Mouse (Mus musculus): ENCODE measurements around the gene Kat5. TPM values are rescaled to one million over a fixed set of nuclear protein-coding genes. Genes with fewer than 3 reads are reported as not detected.

The Kat5 gene
- polyA plus RNA-seq, 1 experiment from 2014 or later = 45.6 TPM

DNA sequence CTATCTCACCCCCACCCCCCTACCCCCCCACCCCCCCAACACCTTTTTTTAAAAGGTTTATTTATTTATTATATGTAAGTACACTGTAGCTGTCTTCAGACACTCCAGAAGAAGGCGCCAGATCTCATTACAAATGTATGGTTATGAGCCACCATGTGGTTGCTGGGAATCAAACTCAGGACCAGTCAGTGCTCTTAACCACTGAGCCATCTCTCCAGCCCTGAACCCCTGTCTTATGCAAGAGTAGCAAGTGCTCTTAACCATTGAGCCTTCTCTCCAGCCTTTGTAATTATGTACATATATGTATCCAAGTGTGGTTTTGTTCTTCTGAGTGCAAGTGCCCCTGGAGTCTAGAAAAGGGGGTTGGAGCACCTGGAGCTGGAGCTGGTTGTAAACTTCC is 1.9 kb upstream of the Kat5 start:
- Histone ChIP-seq H3K27ac (ENCODE audit: low read depth, low read length) (no peak overlapping the region), H3K9me3 (ENCODE audit: control insufficient read depth, low read length) (no peaks in the 10 kb centered on the region), H3K9ac (replicated peaks; ENCODE audit: low read depth, low read length) (no peak overlapping the region), H3K36me3 (ENCODE audit: control insufficient read depth, insufficient read depth, low read length) (peaks cover 15% of the 10 kb centered on the region; the same call in 1 of the 2 replicates), H3K4me2 (ENCODE audit: low read depth, low read length) (no peak overlapping the region), H3K4me1 (ENCODE audit: control insufficient read depth, insufficient read depth, low read length) (peaks cover 20% of the 10 kb centered on the region), H3K4me3 (ENCODE audit: low read depth, low read length) (no peak overlapping the region), H3K27me3 (ENCODE audit: control insufficient read depth, insufficient read depth, low read length) (no peaks in the 10 kb centered on the region)
- 85% methylated on average over 1 of the region's 1 CpGs for WGBS
- ATAC-seq (ENCODE audit: low read depth) = no peak

DNA sequence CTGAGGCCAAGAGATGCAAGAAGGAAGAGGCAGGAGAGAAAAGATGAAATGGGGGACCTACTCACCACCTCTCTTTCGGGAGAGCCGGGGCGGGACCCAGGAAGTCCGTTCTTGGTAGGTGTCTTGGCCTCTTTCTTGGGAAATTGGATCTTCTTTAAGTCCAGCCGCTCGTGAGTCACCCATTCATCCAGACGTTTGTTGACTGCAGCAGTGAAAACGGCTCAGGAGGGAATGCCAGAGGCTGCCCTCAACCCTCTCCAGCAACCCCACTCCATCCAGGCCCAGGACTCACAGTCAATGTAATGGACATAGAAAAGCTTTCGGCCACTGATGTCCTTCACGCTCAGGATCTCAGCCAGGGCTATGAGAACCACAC is 878 bp downstream of the Kat5 start:
- peak overlapping the region; percentile 72 for H3K4me3 ChIP-seq (ENCODE audit: low read depth, low read length)
- 61% methylated on average over 10 of the region's 10 CpGs for WGBS
- peaks cover 36% of the 10 kb centered on the region for H3K36me3 ChIP-seq (ENCODE audit: control insufficient read depth, insufficient read depth, low read length)
- peak overlapping the region; percentile 60 for H3K4me2 ChIP-seq (ENCODE audit: low read depth, low read length)
- H3K9ac ChIP-seq (replicated peaks; ENCODE audit: low read depth, low read length) = peak overlapping the region; percentile 85
- no peaks in the 10 kb centered on the region for H3K27me3 ChIP-seq (ENCODE audit: control insufficient read depth, insufficient read depth, low read length)
- no peak for ATAC-seq (ENCODE audit: low read depth)
- H3K9me3 ChIP-seq (ENCODE audit: control insufficient read depth, low read length) = no peaks in the 10 kb centered on the region
- peaks cover 20% of the 10 kb centered on the region for H3K4me1 ChIP-seq (ENCODE audit: control insufficient read depth, insufficient read depth, low read length)
- H3K27ac ChIP-seq (ENCODE audit: low read depth, low read length) = peak overlapping the region; percentile 99

DNA sequence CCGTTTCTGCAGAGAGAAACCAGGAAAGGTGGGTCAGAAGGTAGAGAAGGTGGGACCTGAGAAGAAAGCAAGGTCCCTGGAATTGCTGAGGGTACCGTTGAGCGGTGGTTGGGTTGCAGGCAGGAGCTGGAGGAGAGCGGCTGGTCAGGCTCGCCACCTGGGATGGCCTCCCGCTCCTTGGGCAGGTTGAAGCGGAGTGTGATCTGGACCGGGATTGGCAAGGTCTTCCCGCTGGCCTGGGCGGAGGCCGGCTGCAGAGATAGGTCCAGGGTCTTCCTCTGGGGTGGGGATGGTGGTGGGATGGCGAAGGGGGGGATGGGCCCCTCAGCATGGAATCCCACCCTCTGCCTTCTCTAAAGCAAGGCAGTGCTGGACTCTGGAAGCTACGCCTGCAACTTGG is 1.3 kb downstream of the Kat5 start:
- Histone ChIP-seq H3K9ac (replicated peaks; ENCODE audit: low read depth, low read length) (no peak overlapping the region), H3K4me2 (ENCODE audit: low read depth, low read length) (peak overlapping the region; percentile 60), H3K4me3 (ENCODE audit: low read depth, low read length) (peak overlapping the region; percentile 72), H3K27ac (ENCODE audit: low read depth, low read length) (no peak overlapping the region), H3K9me3 (ENCODE audit: control insufficient read depth, low read length) (no peaks in the 10 kb centered on the region), H3K27me3 (ENCODE audit: control insufficient read depth, insufficient read depth, low read length) (no peaks in the 10 kb centered on the region), H3K36me3 (ENCODE audit: control insufficient read depth, insufficient read depth, low read length) (peaks cover 40% of the 10 kb centered on the region), H3K4me1 (ENCODE audit: control insufficient read depth, insufficient read depth, low read length) (peaks cover 20% of the 10 kb centered on the region)
- no peak for ATAC-seq (ENCODE audit: low read depth)
- WGBS = 93% methylated on average over 13 of the region's 13 CpGs

DNA sequence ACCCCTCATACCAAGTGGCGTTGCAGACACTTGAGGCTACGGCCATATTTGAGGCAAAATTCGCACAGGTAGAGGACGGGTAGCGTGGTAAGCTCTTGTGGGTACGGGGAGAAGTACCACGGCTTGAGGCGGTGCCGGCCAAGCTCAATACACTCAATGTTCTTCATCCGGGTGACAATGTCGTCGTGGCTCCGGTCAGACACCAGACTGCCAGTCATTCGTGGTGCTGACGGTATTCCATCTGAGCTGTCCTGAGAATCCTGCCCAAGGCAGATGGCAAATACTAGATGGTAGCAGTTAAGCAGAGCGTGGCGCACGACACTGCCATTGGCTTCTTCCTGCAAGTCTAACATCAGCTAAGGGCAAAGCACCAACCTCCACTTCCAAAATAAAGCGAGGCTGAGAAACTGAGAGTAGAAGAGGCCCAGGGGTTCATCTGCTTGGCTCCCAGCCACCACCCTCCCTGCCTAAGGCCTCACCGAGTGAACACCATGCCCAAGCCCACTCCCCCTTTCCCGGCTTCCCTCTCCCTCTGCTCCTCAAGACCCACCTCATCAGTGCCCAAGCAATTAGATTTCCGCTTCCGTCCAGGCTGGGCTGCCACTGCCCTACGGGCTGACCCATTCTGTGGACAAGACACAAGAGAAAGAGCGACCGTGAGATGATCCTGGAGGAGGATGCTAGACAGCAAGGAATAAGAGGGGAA is 2.2 kb downstream of the Kat5 start:
- Histone ChIP-seq H3K4me2 (ENCODE audit: low read depth, low read length) (0 out of 2 replicates have a peak overlapping the region, but pooled peaks have one; percentile 60), H3K27me3 (ENCODE audit: control insufficient read depth, insufficient read depth, low read length) (no peaks in the 10 kb centered on the region), H3K9me3 (ENCODE audit: control insufficient read depth, low read length) (no peaks in the 10 kb centered on the region), H3K4me3 (ENCODE audit: low read depth, low read length) (no peak overlapping the region), H3K9ac (replicated peaks; ENCODE audit: low read depth, low read length) (no peak overlapping the region), H3K27ac (ENCODE audit: low read depth, low read length) (no peak overlapping the region), H3K36me3 (ENCODE audit: control insufficient read depth, insufficient read depth, low read length) (peaks cover 45% of the 10 kb centered on the region), H3K4me1 (ENCODE audit: control insufficient read depth, insufficient read depth, low read length) (peaks cover 22% of the 10 kb centered on the region)
- 96% methylated on average over 26 of the region's 26 CpGs for WGBS
- ATAC-seq (ENCODE audit: low read depth) = no peak

DNA sequence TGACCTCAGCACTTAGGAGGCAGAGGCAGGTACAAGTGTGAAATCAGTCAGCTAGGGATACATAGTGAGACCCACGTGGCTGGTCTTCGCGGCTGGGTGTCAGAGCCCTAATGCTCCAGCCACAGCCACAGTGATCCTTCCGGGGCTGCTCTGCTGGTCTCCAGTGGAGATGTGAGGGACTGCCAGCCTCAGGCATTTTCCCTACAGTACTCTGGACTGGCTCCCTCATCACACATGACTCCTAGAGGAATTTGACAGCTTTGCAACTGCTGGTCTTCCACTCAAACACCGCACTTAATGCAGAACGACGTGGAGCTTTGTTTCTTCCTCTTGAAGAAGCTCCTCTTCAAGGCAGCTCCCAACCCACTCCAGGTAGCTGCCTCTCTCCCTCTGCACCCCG is 3.8 kb downstream of the Kat5 start:
- no peak overlapping the region for H3K9ac ChIP-seq (replicated peaks; ENCODE audit: low read depth, low read length)
- H3K4me3 ChIP-seq (ENCODE audit: low read depth, low read length) = no peak overlapping the region
- H3K27ac ChIP-seq (ENCODE audit: low read depth, low read length) = no peak overlapping the region
- ATAC-seq (ENCODE audit: low read depth) = no peak
- WGBS = 86% methylated on average over 8 of the region's 8 CpGs
- no peaks in the 10 kb centered on the region for H3K9me3 ChIP-seq (ENCODE audit: control insufficient read depth, low read length)
- peaks cover 45% of the 10 kb centered on the region for H3K36me3 ChIP-seq (ENCODE audit: control insufficient read depth, insufficient read depth, low read length)
- H3K4me1 ChIP-seq (ENCODE audit: control insufficient read depth, insufficient read depth, low read length) = peaks cover 28% of the 10 kb centered on the region
- no peaks in the 10 kb centered on the region for H3K27me3 ChIP-seq (ENCODE audit: control insufficient read depth, insufficient read depth, low read length)
- no peak overlapping the region for H3K4me2 ChIP-seq (ENCODE audit: low read depth, low read length)

DNA sequence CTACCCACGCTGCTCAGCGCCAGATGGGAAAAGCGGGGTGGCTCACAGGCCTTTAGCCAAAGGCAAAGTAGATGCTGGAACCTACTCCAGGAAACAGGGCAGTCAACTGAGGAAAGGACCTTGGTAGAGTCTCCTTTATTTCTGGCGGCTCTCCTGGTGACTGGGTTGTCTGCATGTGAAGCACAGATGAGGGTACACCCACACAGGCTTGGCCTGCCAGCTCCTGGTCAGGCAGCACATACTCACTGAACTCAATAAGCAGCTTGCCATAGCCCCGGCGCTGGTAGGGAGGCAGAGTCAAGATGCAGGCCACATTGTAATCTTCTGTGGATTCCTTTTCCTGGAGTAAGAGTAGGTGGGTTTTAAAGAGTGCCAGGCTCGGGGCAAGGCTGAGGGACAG is 4.9 kb downstream of the Kat5 start:
- WGBS = 93% methylated on average over 7 of the region's 7 CpGs
- Histone ChIP-seq H3K9me3 (ENCODE audit: control insufficient read depth, low read length) (no peaks in the 10 kb centered on the region), H3K4me2 (ENCODE audit: low read depth, low read length) (no peak overlapping the region), H3K4me1 (ENCODE audit: control insufficient read depth, insufficient read depth, low read length) (peaks cover 21% of the 10 kb centered on the region), H3K27me3 (ENCODE audit: control insufficient read depth, insufficient read depth, low read length) (no peaks in the 10 kb centered on the region), H3K36me3 (ENCODE audit: control insufficient read depth, insufficient read depth, low read length) (peaks cover 45% of the 10 kb centered on the region), H3K9ac (replicated peaks; ENCODE audit: low read depth, low read length) (no peak overlapping the region), H3K27ac (ENCODE audit: low read depth, low read length) (no peak overlapping the region), H3K4me3 (ENCODE audit: low read depth, low read length) (no peak overlapping the region)
- ATAC-seq (ENCODE audit: low read depth) = no peak

DNA sequence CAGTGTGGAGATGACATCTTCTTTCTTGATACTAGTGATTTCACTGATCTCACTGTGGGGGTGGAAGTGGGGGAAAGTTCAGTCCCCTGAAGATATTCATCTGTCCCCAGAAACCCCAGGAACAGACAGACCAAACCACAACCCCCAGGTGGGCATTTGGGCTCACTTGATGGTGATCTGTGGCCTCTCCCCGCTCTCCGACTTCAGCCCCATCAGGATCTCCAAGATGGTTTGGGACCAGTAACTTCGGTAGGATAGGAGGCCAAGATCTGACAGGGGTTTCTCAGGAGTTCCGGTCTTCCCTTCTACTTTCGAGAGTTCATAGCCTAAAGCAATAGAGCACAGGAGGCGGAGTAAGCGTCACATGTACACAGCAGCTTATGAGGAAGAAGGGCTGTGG is 6.4 kb downstream of the Kat5 start:
- no peak overlapping the region for H3K4me2 ChIP-seq (ENCODE audit: low read depth, low read length)
- no peak overlapping the region for H3K4me3 ChIP-seq (ENCODE audit: low read depth, low read length)
- H3K27me3 ChIP-seq (ENCODE audit: control insufficient read depth, insufficient read depth, low read length) = no peaks in the 10 kb centered on the region
- no peaks in the 10 kb centered on the region for H3K9me3 ChIP-seq (ENCODE audit: control insufficient read depth, low read length)
- no peak for ATAC-seq (ENCODE audit: low read depth)
- peaks cover 15% of the 10 kb centered on the region for H3K4me1 ChIP-seq (ENCODE audit: control insufficient read depth, insufficient read depth, low read length)
- no peak overlapping the region for H3K9ac ChIP-seq (replicated peaks; ENCODE audit: low read depth, low read length)
- no peak overlapping the region for H3K27ac ChIP-seq (ENCODE audit: low read depth, low read length)
- 93% methylated on average over 7 of the region's 7 CpGs for WGBS
- peaks cover 45% of the 10 kb centered on the region for H3K36me3 ChIP-seq (ENCODE audit: control insufficient read depth, insufficient read depth, low read length)

DNA sequence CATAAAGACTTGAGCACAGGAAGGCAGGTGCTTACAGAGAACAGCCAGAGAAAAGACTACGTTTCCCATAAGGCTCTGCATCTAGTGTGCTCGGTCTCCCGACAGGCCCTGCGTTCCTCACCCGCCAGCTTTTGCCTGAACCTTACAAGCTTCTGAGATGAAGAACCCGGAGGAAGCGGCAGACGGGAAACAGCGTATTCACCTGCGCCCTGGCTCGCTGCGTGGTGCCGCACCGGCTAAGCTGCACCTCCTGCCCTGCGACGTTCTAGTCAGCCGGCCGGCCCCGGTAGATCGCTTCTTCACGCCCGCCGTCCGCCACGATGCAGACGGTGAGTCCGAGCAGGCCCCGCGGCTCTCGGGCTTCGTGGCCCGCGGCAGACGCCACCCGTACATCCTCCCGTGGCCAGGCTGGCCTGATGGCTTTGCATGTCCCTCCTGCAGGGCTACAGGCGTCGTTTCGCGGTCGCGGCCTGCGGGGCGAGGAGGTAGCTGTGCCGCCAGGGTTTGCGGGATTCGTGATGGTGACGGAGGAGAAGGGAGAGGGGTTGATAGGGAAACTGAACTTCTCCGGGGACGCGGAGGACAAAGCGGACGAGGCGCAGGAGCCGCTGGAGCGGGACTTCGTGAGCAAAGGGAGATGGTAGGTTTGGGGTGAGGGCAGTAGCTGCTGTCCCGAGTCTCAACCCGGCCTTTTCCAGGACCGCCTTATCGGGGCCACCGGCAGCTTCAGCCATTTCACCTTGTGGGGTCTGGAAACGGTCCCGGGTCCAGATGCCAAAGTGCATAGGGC is 8.1 kb downstream of the Kat5 start, which contains the start of gene Rnaseh2c:
Gene Rnaseh2c, plus strand, starts transcription at position 122 of the 790 bp plus-strand sequence.
- Histone ChIP-seq H3K4me2 (ENCODE audit: low read depth, low read length) (peak within 1 kb of the TSS; percentile 91), H3K9ac (replicated peaks; ENCODE audit: low read depth, low read length) (peak within 1 kb of the TSS; percentile 88), H3K27ac (ENCODE audit: low read depth, low read length) (peak within 1 kb of the TSS; percentile 77), H3K36me3 (ENCODE audit: control insufficient read depth, insufficient read depth, low read length) (peaks cover 30% of the 10 kb centered on the region), H3K4me3 (ENCODE audit: low read depth, low read length) (peak within 1 kb of the TSS; percentile 72), H3K27me3 (ENCODE audit: control insufficient read depth, insufficient read depth, low read length) (no peaks in the 10 kb centered on the region), H3K9me3 (ENCODE audit: control insufficient read depth, low read length) (no peaks in the 10 kb centered on the region), H3K4me1 (ENCODE audit: control insufficient read depth, insufficient read depth, low read length) (peaks cover 8% of the 10 kb centered on the region)
- WGBS = under 1% methylated on average over 64 of the region's 64 CpGs
- peak; percentile 91 for ATAC-seq (ENCODE audit: low read depth)

DNA sequence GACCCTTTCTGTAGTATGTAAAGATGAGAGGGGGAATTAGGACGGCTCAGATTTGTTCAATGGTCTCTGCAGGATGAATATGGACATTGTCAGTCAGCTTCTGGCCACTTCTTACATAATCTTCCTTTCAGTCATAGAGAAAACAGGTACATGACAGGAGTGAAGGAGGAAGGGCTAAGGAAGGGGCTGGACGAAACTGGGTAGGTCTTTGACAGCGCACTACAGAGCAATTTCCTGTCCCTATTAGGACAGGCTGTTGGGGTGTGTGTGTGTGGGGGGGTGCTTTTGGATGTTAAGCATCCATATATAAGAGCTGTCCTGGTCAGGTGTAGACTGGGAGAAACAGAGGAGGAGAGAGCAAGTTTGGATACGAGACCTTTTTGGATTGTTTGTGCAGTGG is 10.8 kb downstream of the Kat5 start:
- no peak for ATAC-seq (ENCODE audit: low read depth)
- no peak overlapping the region for H3K9ac ChIP-seq (replicated peaks; ENCODE audit: low read depth, low read length)
- no peak overlapping the region for H3K4me3 ChIP-seq (ENCODE audit: low read depth, low read length)
- no peak overlapping the region for H3K27ac ChIP-seq (ENCODE audit: low read depth, low read length)
- peaks cover 10% of the 10 kb centered on the region for H3K36me3 ChIP-seq (ENCODE audit: control insufficient read depth, insufficient read depth, low read length)
- WGBS = 78% methylated on average over 4 of the region's 4 CpGs
- peaks cover 8% of the 10 kb centered on the region for H3K4me1 ChIP-seq (ENCODE audit: control insufficient read depth, insufficient read depth, low read length)
- H3K4me2 ChIP-seq (ENCODE audit: low read depth, low read length) = no peak overlapping the region
- no peaks in the 10 kb centered on the region for H3K9me3 ChIP-seq (ENCODE audit: control insufficient read depth, low read length)
- no peaks in the 10 kb centered on the region for H3K27me3 ChIP-seq (ENCODE audit: control insufficient read depth, insufficient read depth, low read length)

Measured in neural tube, embryonic 14.5 days (tissue).